Mouse (Mus musculus): ENCODE data around the gene Tsga10.
"Not testable (repeated sequence)": the region's sequence is repeated elsewhere in the genome, so short reads cannot be mapped to it uniquely, and the experiment has no call there.

Tsga10 gene

GRCm38 (mm10) chr1:37719030-37719723 is 147.1 kb downstream of the Tsga10 start:
- DNase-seq = no peak

GRCm38 (mm10) chr1:37718516-37718915 is 147.7 kb downstream of the Tsga10 start:
- no peak for DNase-seq

- no peak for DNase-seq
Measured at GRCm38 (mm10) chr1:37717415-37718195, 148.6 kb downstream of the Tsga10 start.

- DNase-seq = not testable (repeated sequence)
Measured at GRCm38 (mm10) chr1:37712357-37712737, 153.9 kb downstream of the Tsga10 start.

- no peak for DNase-seq
Measured at GRCm38 (mm10) chr1:37711596-37712356, 154.5 kb downstream of the Tsga10 start.

- no peak for DNase-seq
Measured at GRCm38 (mm10) chr1:37711082-37711481, 155.1 kb downstream of the Tsga10 start.

- DNase-seq = no peak
Measured at GRCm38 (mm10) chr1:37709736-37710135, 156.5 kb downstream of the Tsga10 start.

- no peak for DNase-seq
Measured at GRCm38 (mm10) chr1:37708270-37708955, 157.8 kb downstream of the Tsga10 start.

Data from kidney, adult 18-20 months (tissue).